Mouse (Mus musculus) bone marrow, adult 2 months (tissue): ENCODE results near the gene Cdhr3.

Source experiments
- CTCF ChIP-seq: fragments of 200-500 bp; IDR thresholded peaks from 2 replicates; pipeline ENCODE4 v1.5.1; 2011; ENCODE audit warnings: low read length, control low read depth; ENCODE audit not compliant: control insufficient read depth, insufficient read depth
- POLR2A ChIP-seq: fragments of 200-500 bp; IDR thresholded peaks from 2 replicates; pipeline ENCODE4 v1.6.1; 2011; ENCODE audit warnings: low read depth, mild to moderate bottlenecking, control low read depth, low read length, borderline replicate concordance; ENCODE audit not compliant: control insufficient read depth

GRCm38 (mm10) chr12:33139083-33139482 lies 46.4 kb upstream of the Cdhr3 start:
- no peak for TF ChIP-seq CTCF
- no peak for TF ChIP-seq POLR2A
